Mouse (Mus musculus): ENCODE data around the gene Lpar6. TPM values are rescaled to one million over a fixed set of nuclear protein-coding genes. Genes with fewer than 3 reads are reported as not detected.

Gene Lpar6
- polyA plus RNA-seq, 1 experiment from 2014 or later = 8.1 TPM

- Histone ChIP-seq H3K9ac (ENCODE audit: low read depth, low read length) (peak overlapping the region; percentile 23), H3K36me3 (ENCODE audit: control insufficient read depth, insufficient read depth) (0 out of 2 replicates have a peak, but pooled peaks cover 3% of the 10 kb centered on the region), H3K4me1 (replicated peaks; ENCODE audit: control insufficient read depth, insufficient read depth, low read length) (peaks cover 3% of the 10 kb centered on the region; the same call in 1 of the 2 replicates), H3K27me3 (replicated peaks; ENCODE audit: control insufficient read depth, insufficient read depth, low read length) (no peaks in the 10 kb centered on the region), H3K9me3 (ENCODE audit: control insufficient read depth) (no peaks in the 10 kb centered on the region), H3K4me2 (replicated peaks; ENCODE audit: low read depth) (peak overlapping the region; percentile 37), H3K4me3 (ENCODE audit: low read depth, low read length) (no peak overlapping the region), H3K27ac (ENCODE audit: low read depth, low read length) (peak overlapping the region; percentile 70)
- 26% methylated on average over 6 of the region's 6 CpGs for WGBS
- ATAC-seq = peak; percentile 96
- no peak for TF ChIP-seq CTCF (IDR thresholded peaks at IDR 0.05; ENCODE audit: low read depth)
These were observed 16.0 kb downstream of the Lpar6 start for GRCm38 (mm10) chr14:73253453-73254251.

GRCm38 (mm10) chr14:73254412-73254811 lies 16.7 kb downstream of the Lpar6 start:
- Histone ChIP-seq H3K27me3 (replicated peaks; ENCODE audit: control insufficient read depth, insufficient read depth, low read length) (no peaks in the 10 kb centered on the region), H3K4me3 (ENCODE audit: low read depth, low read length) (no peak overlapping the region), H3K9me3 (ENCODE audit: control insufficient read depth) (no peaks in the 10 kb centered on the region), H3K27ac (ENCODE audit: low read depth, low read length) (peak overlapping the region; percentile 70), H3K4me1 (replicated peaks; ENCODE audit: control insufficient read depth, insufficient read depth, low read length) (peaks cover 3% of the 10 kb centered on the region; the same call in 1 of the 2 replicates), H3K36me3 (ENCODE audit: control insufficient read depth, insufficient read depth) (0 out of 2 replicates have a peak, but pooled peaks cover 3% of the 10 kb centered on the region), H3K9ac (ENCODE audit: low read depth, low read length) (0 out of 2 replicates have a peak overlapping the region, but pooled peaks have one; percentile 22), H3K4me2 (replicated peaks; ENCODE audit: low read depth) (peak overlapping the region; percentile 37; the same call in 1 of the 2 replicates)
- no peak for ATAC-seq
- 53% methylated on average over 4 of the region's 4 CpGs for WGBS
- TF ChIP-seq CTCF (IDR thresholded peaks at IDR 0.05; ENCODE audit: low read depth) = peak; percentile 53

- H3K4me3 ChIP-seq (ENCODE audit: low read depth, low read length) = no peak overlapping the region
- no peak overlapping the region for H3K27ac ChIP-seq (ENCODE audit: low read depth, low read length)
- TF ChIP-seq CTCF (IDR thresholded peaks at IDR 0.05; ENCODE audit: low read depth) = no peak
- ATAC-seq = no peak
- no peak overlapping the region for H3K9ac ChIP-seq (ENCODE audit: low read depth, low read length)
- H3K9me3 ChIP-seq (ENCODE audit: control insufficient read depth) = no peaks in the 10 kb centered on the region
- H3K36me3 ChIP-seq (ENCODE audit: control insufficient read depth, insufficient read depth) = 0 out of 2 replicates have a peak, but pooled peaks cover 3% of the 10 kb centered on the region
- H3K4me1 ChIP-seq (replicated peaks; ENCODE audit: control insufficient read depth, insufficient read depth, low read length) = peaks cover 3% of the 10 kb centered on the region; the same call in 1 of the 2 replicates
- H3K27me3 ChIP-seq (replicated peaks; ENCODE audit: control insufficient read depth, insufficient read depth, low read length) = no peaks in the 10 kb centered on the region
- WGBS = 66% methylated on average over 3 of the region's 3 CpGs
- H3K4me2 ChIP-seq (replicated peaks; ENCODE audit: low read depth) = no peak overlapping the region
These were observed 17.8 kb downstream of the Lpar6 start for GRCm38 (mm10) chr14:73255426-73255970.

DNA sequence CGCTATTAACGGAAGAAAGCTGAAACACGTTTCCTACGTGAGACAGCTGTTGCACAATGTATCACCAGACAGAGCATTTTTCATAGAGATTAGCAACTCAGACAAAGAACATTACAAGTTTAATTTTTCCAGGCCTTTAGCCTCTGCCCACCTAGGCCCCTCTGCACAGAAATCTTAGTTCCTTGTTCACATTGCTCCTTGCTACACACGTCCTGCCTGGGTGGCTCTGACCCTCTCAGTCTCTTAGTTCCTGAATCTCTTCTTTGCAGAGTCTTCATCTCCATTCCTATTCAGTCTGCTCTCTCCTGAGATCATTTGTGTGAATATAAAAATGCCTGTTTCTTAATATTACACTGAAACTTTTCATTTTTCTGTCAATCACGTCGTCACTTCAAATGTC lies 19.7 kb downstream of the Lpar6 start:
- TF ChIP-seq CTCF (IDR thresholded peaks at IDR 0.05; ENCODE audit: low read depth) = no peak
- Histone ChIP-seq H3K4me2 (replicated peaks; ENCODE audit: low read depth) (no peak overlapping the region), H3K27me3 (replicated peaks; ENCODE audit: control insufficient read depth, insufficient read depth, low read length) (no peaks in the 10 kb centered on the region), H3K9me3 (ENCODE audit: control insufficient read depth) (no peaks in the 10 kb centered on the region), H3K4me1 (replicated peaks; ENCODE audit: control insufficient read depth, insufficient read depth, low read length) (peaks cover 3% of the 10 kb centered on the region; the same call in 1 of the 2 replicates), H3K9ac (ENCODE audit: low read depth, low read length) (no peak overlapping the region), H3K27ac (ENCODE audit: low read depth, low read length) (no peak overlapping the region), H3K36me3 (ENCODE audit: control insufficient read depth, insufficient read depth) (0 out of 2 replicates have a peak, but pooled peaks cover 8% of the 10 kb centered on the region), H3K4me3 (ENCODE audit: low read depth, low read length) (no peak overlapping the region)
- WGBS = 50% methylated on average over 7 of the region's 7 CpGs
- ATAC-seq = no peak

GRCm38 (mm10) chr14:73258181-73258580 lies 20.5 kb downstream of the Lpar6 start:
- Histone ChIP-seq H3K9ac (ENCODE audit: low read depth, low read length) (no peak overlapping the region), H3K4me3 (ENCODE audit: low read depth, low read length) (no peak overlapping the region), H3K36me3 (ENCODE audit: control insufficient read depth, insufficient read depth) (0 out of 2 replicates have a peak, but pooled peaks cover 10% of the 10 kb centered on the region), H3K27ac (ENCODE audit: low read depth, low read length) (no peak overlapping the region), H3K27me3 (replicated peaks; ENCODE audit: control insufficient read depth, insufficient read depth, low read length) (no peaks in the 10 kb centered on the region), H3K4me1 (replicated peaks; ENCODE audit: control insufficient read depth, insufficient read depth, low read length) (peaks cover 3% of the 10 kb centered on the region; the same call in 1 of the 2 replicates), H3K4me2 (replicated peaks; ENCODE audit: low read depth) (no peak overlapping the region), H3K9me3 (ENCODE audit: control insufficient read depth) (no peaks in the 10 kb centered on the region)
- 65% methylated on average over 4 of the region's 4 CpGs for WGBS
- no peak for TF ChIP-seq CTCF (IDR thresholded peaks at IDR 0.05; ENCODE audit: low read depth)
- ATAC-seq = no peak

GRCm38 (mm10) chr14:73262210-73262609 lies 24.5 kb downstream of the Lpar6 start:
- no peak overlapping the region for H3K4me2 ChIP-seq (replicated peaks; ENCODE audit: low read depth)
- H3K9me3 ChIP-seq (ENCODE audit: control insufficient read depth) = no peaks in the 10 kb centered on the region
- no peaks in the 10 kb centered on the region for H3K4me1 ChIP-seq (replicated peaks; ENCODE audit: control insufficient read depth, insufficient read depth, low read length)
- no peak overlapping the region for H3K27ac ChIP-seq (ENCODE audit: low read depth, low read length)
- 83% methylated on average over 9 of the region's 9 CpGs for WGBS
- ATAC-seq = no peak
- H3K27me3 ChIP-seq (replicated peaks; ENCODE audit: control insufficient read depth, insufficient read depth, low read length) = no peaks in the 10 kb centered on the region
- no peak for TF ChIP-seq CTCF (IDR thresholded peaks at IDR 0.05; ENCODE audit: low read depth)
- H3K9ac ChIP-seq (ENCODE audit: low read depth, low read length) = no peak overlapping the region
- peaks cover 14% of the 10 kb centered on the region; the same call in 1 of the 2 replicates for H3K36me3 ChIP-seq (ENCODE audit: control insufficient read depth, insufficient read depth)
- H3K4me3 ChIP-seq (ENCODE audit: low read depth, low read length) = no peak overlapping the region
